Mouse (Mus musculus): ENCODE data around the gene Maats1. TPM values are rescaled to one million over a fixed set of nuclear protein-coding genes. Genes with fewer than 3 reads are reported as not detected.

Maats1 gene
- polyA plus RNA-seq, 1 experiment from 2014 or later: 1.5 TPM

DNA sequence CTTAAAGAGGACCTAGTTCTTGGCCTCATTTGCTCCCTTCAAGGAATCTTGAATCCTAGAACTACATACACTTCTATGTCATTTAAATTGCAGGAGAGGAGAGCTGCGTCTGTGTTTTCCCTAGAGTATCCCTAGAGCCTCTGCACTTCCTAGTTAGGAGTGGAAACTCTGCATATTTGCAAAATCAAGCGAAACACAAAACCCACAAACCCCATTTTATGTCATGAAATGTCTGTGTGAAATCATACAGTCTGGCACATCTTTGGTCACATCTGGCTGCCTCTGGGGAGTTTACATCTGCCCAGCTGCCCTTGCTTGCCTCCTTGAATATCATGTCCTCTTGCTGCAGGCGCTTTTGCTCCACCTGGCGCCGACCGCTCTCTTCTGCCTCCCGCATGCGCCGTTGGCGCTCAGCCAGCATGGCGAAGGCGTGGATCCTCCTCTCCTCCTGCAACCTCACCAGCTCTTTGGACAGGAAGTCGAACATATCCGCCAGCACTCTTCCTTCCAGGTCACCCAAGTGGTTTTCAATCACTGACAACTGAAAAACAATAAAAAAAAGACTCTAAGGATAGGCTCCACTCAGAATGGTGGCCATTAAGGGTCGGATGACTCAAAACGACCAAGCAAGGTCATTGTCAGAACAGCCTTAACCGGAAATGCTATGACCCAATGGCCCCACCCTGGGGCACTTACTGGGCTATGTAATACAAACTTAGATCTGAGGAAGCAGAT, 37.3 kb downstream of the Maats1 start:
- 77% methylated on average over 17 of the region's 17 CpGs for WGBS
- Histone ChIP-seq H3K27me3 (ENCODE audit: control insufficient read depth, insufficient read depth, low read length) (no peaks in the 10 kb centered on the region), H3K4me3 (ENCODE audit: low read depth, low read length) (no peak overlapping the region), H3K27ac (ENCODE audit: low read depth, low read length) (no peak overlapping the region), H3K9ac (ENCODE audit: low read depth, low read length) (no peak overlapping the region), H3K4me1 (replicated peaks; ENCODE audit: control insufficient read depth, insufficient read depth, low read length) (0 out of 2 replicates have a peak, but pooled peaks cover 4% of the 10 kb centered on the region), H3K36me3 (ENCODE audit: control insufficient read depth, insufficient read depth, low read length) (no peaks in the 10 kb centered on the region), H3K4me2 (replicated peaks; ENCODE audit: low read depth, low read length) (no peak overlapping the region), H3K9me3 (ENCODE audit: control insufficient read depth, low read length) (no peaks in the 10 kb centered on the region)
- DNase-seq (ENCODE audit: low spot score): no peak
- no peak for ATAC-seq (ENCODE audit: low FRiP score)

DNA sequence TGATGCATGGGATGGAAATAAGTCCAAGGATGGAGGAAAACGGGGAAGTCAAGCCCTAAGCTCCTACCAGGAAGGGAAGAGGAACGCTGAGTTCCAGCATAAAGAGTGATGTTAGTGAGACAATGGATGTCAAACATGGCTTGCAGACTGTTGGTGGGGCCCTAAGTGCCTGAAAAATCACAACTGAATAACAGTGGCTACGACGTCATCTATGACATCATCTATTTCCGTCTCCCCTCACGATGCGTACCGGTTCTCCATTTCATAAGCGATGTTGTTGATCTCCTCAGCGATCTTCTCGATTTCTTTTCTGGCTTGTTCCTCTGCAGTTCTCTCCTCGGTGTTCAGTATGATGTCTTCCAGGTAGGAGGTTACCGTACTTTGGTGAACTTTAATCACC, 39.6 kb downstream of the Maats1 start:
- H3K4me2 ChIP-seq (replicated peaks; ENCODE audit: low read depth, low read length): no peak overlapping the region
- H3K4me1 ChIP-seq (replicated peaks; ENCODE audit: control insufficient read depth, insufficient read depth, low read length): no peaks in the 10 kb centered on the region
- H3K36me3 ChIP-seq (ENCODE audit: control insufficient read depth, insufficient read depth, low read length): no peaks in the 10 kb centered on the region
- 91% methylated on average over 13 of the region's 13 CpGs for WGBS
- H3K27ac ChIP-seq (ENCODE audit: low read depth, low read length): no peak overlapping the region
- no peaks in the 10 kb centered on the region for H3K27me3 ChIP-seq (ENCODE audit: control insufficient read depth, insufficient read depth, low read length)
- H3K4me3 ChIP-seq (ENCODE audit: low read depth, low read length): no peak overlapping the region
- ATAC-seq (ENCODE audit: low FRiP score): no peak
- no peak for DNase-seq (ENCODE audit: low spot score)
- no peak overlapping the region for H3K9ac ChIP-seq (ENCODE audit: low read depth, low read length)
- no peaks in the 10 kb centered on the region for H3K9me3 ChIP-seq (ENCODE audit: control insufficient read depth, low read length)

DNA sequence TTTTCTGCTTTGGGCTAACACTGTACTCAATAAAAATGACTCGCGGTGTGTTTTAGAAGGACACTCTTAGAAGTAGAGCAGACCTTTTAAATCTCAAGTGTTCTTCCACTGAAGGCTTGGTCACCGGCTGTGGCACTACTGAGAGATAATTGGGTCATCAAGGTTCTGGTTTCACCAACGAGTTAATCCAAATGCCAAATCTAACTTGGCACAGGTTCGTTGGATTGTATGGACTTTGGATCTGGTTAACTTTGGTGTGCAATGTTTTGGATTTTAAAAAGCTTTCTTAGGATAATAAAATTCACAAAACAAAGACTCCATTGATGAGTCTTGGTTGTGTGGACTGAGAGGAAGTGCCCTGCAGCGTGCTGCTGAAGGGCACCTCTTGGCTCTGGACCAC, 43.5 kb downstream of the Maats1 start:
- no peak for ATAC-seq (ENCODE audit: low FRiP score)

DNA sequence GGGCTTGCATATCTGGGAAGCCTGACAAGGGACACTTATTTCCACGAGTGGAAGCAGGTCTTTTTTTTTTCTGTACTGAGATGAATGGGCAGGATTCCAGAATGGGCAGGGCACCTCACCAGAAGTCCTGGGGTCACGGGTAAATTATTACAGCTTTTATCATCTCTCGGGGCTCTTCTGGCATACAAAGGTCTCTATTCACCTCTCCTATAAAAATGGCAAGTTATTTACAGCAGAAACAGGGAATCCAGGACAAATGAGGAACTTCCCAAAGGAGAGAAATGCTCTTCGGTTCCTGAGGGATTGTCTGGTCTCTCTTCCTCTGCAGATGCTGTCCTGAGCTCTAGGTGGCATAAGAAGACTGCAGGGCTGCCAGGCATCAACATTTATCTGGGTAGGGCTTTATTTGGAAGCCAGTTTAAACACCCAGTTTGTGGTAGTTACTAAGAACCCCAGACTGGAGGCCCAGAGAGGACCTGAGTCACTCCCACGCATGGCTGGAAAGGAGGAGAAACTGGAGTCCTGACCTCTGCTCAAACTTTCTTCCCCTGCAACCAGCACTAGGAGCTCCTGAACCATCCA, 46.5 kb downstream of the Maats1 start:
- DNase-seq (ENCODE audit: low spot score): no peak
- no peaks in the 10 kb centered on the region for H3K4me1 ChIP-seq (replicated peaks; ENCODE audit: control insufficient read depth, insufficient read depth, low read length)
- H3K4me2 ChIP-seq (replicated peaks; ENCODE audit: low read depth, low read length): no peak overlapping the region
- WGBS: 61% methylated on average over 5 of the region's 5 CpGs
- H3K27me3 ChIP-seq (ENCODE audit: control insufficient read depth, insufficient read depth, low read length): no peaks in the 10 kb centered on the region
- no peaks in the 10 kb centered on the region for H3K9me3 ChIP-seq (ENCODE audit: control insufficient read depth, low read length)
- H3K36me3 ChIP-seq (ENCODE audit: control insufficient read depth, insufficient read depth, low read length): no peaks in the 10 kb centered on the region
- no peak overlapping the region for H3K9ac ChIP-seq (ENCODE audit: low read depth, low read length)
- H3K4me3 ChIP-seq (ENCODE audit: low read depth, low read length): no peak overlapping the region
- no peak overlapping the region for H3K27ac ChIP-seq (ENCODE audit: low read depth, low read length)
- no peak for ATAC-seq (ENCODE audit: low FRiP score)

More for the DNA sequence above, 43.5 kb downstream of the Maats1 start:
- Histone ChIP-seq H3K27me3 (ENCODE audit: control insufficient read depth, insufficient read depth, low read length) (no peaks in the 10 kb centered on the region), H3K27ac (ENCODE audit: low read depth, low read length) (no peak overlapping the region), H3K9me3 (ENCODE audit: control insufficient read depth, low read length) (no peaks in the 10 kb centered on the region), H3K4me1 (replicated peaks; ENCODE audit: control insufficient read depth, insufficient read depth, low read length) (no peaks in the 10 kb centered on the region), H3K4me3 (ENCODE audit: low read depth, low read length) (no peak overlapping the region), H3K36me3 (ENCODE audit: control insufficient read depth, insufficient read depth, low read length) (no peaks in the 10 kb centered on the region), H3K4me2 (replicated peaks; ENCODE audit: low read depth, low read length) (no peak overlapping the region), H3K9ac (ENCODE audit: low read depth, low read length) (no peak overlapping the region)
- no peak for DNase-seq (ENCODE audit: low spot score)
- 90% methylated on average over 6 of the region's 6 CpGs for WGBS

DNA sequence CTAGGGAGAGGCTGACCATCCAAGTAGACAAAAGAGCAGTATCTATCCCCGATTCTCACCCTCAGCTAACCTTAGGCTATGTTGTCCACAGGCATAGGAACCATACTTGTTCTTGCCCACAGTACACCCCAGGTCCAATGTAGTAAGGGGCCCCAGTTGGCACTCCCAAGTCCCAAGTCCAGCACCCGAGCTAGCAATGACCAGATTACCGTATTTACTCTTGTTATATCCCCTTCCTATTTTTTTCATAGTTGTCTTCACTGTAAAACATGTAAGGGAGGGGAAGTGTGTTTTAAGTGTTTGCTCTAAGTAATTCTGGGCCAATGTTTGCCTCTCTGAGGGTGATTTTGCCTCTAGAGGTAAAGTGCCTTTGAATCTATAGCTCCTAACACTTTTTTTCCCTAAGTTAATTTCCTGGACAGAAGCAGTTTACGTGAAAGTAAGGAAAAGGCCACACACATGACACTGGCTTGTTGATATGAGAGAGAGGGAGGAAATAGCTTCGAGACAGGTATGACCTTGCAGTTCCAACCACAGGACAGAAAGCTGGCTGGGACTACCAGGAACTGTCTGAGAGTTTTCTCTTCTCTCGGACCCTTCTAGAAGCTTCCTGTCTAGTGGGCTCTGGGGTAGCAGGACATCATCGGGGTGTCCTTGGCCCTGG, 47.1 kb downstream of the Maats1 start, which contains the start of gene Nr1i2:
Gene Nr1i2, minus strand, starts transcription at position 140 of the 664 bp plus-strand sequence.
- H3K27me3 ChIP-seq (ENCODE audit: control insufficient read depth, insufficient read depth, low read length): no peaks in the 10 kb centered on the region
- H3K36me3 ChIP-seq (ENCODE audit: control insufficient read depth, insufficient read depth, low read length): no peaks in the 10 kb centered on the region
- no peak for ATAC-seq (ENCODE audit: low FRiP score)
- WGBS: 71% methylated on average over 7 of the region's 7 CpGs
- H3K9ac ChIP-seq (ENCODE audit: low read depth, low read length): no peak within 1 kb of the TSS
- H3K27ac ChIP-seq (ENCODE audit: low read depth, low read length): no peak within 1 kb of the TSS
- H3K9me3 ChIP-seq (ENCODE audit: control insufficient read depth, low read length): no peaks in the 10 kb centered on the region
- no peaks in the 10 kb centered on the region for H3K4me1 ChIP-seq (replicated peaks; ENCODE audit: control insufficient read depth, insufficient read depth, low read length)
- no peak for DNase-seq (ENCODE audit: low spot score)
- no peak within 1 kb of the TSS for H3K4me3 ChIP-seq (ENCODE audit: low read depth, low read length)
- H3K4me2 ChIP-seq (replicated peaks; ENCODE audit: low read depth, low read length): no peak within 1 kb of the TSS

DNA sequence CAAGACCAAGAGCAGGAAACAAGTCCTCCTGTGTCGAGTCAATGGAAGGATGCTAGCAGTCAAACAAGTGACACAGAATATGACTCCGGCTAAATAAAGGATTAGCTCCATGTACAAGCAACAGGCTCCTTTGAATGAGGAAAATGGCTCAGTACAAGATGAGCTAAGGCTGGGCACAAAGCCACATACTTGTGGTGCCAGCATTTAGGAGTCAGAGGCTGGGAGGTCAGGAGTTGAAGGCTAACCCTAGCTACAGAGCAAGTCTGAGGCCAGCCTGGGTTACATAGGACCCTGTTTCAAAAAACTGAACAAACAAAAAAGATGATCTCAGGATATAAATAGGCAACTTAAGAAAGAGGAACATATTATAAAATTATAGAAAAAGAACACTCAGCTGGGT, 51.8 kb downstream of the Maats1 start:
- Histone ChIP-seq H3K9me3 (ENCODE audit: control insufficient read depth, low read length) (no peaks in the 10 kb centered on the region), H3K27ac (ENCODE audit: low read depth, low read length) (no peak overlapping the region), H3K4me3 (ENCODE audit: low read depth, low read length) (no peak overlapping the region), H3K4me2 (replicated peaks; ENCODE audit: low read depth, low read length) (no peak overlapping the region), H3K27me3 (ENCODE audit: control insufficient read depth, insufficient read depth, low read length) (no peaks in the 10 kb centered on the region), H3K36me3 (ENCODE audit: control insufficient read depth, insufficient read depth, low read length) (no peaks in the 10 kb centered on the region), H3K9ac (ENCODE audit: low read depth, low read length) (no peak overlapping the region), H3K4me1 (replicated peaks; ENCODE audit: control insufficient read depth, insufficient read depth, low read length) (no peaks in the 10 kb centered on the region)
- 80% methylated on average over 2 of the region's 2 CpGs for WGBS
- no peak for ATAC-seq (ENCODE audit: low FRiP score)
- no peak for DNase-seq (ENCODE audit: low spot score)

DNA sequence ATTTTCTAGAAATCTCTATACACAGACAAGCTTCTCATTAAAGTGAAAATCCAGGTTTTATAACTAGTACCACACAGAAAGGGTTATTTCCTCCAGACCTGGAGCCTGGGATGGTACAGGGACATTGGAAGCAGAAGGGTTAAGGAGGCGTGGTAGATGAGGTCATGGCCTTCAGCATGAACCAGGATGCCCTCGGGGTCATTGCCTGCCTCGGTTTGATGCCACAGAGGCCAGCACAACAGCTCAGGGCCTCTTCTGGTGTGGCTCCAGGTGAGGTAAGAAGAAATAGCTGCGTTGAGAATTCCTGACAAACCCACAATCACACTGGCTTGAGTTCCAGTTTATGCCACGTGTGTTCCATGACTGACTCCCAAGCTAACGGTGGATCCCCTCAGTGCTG, 53.1 kb downstream of the Maats1 start:
- no peaks in the 10 kb centered on the region for H3K27me3 ChIP-seq (ENCODE audit: control insufficient read depth, insufficient read depth, low read length)
- no peak overlapping the region for H3K27ac ChIP-seq (ENCODE audit: low read depth, low read length)
- WGBS: 32% methylated on average over 6 of the region's 6 CpGs
- ATAC-seq (ENCODE audit: low FRiP score) (no peak), DNase-seq (ENCODE audit: low spot score) (no peak)
- H3K4me3 ChIP-seq (ENCODE audit: low read depth, low read length): no peak overlapping the region
- H3K4me1 ChIP-seq (replicated peaks; ENCODE audit: control insufficient read depth, insufficient read depth, low read length): no peaks in the 10 kb centered on the region
- H3K36me3 ChIP-seq (ENCODE audit: control insufficient read depth, insufficient read depth, low read length): no peaks in the 10 kb centered on the region
- H3K4me2 ChIP-seq (replicated peaks; ENCODE audit: low read depth, low read length): no peak overlapping the region
- H3K9me3 ChIP-seq (ENCODE audit: control insufficient read depth, low read length): no peaks in the 10 kb centered on the region
- no peak overlapping the region for H3K9ac ChIP-seq (ENCODE audit: low read depth, low read length)

DNA sequence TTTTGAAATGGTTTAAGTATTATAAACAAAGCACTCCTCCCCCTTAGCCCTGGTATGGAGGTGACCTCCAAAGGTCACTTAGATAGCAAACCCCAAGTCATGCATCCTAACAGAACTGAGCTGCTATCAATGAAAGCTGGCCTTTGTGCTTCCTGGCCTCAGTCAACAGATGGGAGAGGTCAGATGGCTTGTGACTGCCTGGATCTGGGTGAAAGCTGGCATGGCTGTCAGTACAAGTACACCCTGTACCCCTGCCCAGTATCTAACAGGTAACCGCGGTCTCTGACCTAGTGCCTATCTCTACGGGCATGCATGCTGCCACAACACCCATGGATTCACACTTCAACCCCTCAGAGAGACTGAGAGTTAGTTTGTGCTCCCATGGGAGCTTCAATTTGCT, 54.2 kb downstream of the Maats1 start:
- H3K36me3 ChIP-seq (ENCODE audit: control insufficient read depth, insufficient read depth, low read length): no peaks in the 10 kb centered on the region
- H3K4me3 ChIP-seq (ENCODE audit: low read depth, low read length): no peak overlapping the region
- WGBS: 88% methylated on average over 3 of the region's 3 CpGs
- ATAC-seq (ENCODE audit: low FRiP score) (no peak), DNase-seq (ENCODE audit: low spot score) (no peak)
- peaks cover 3% of the 10 kb centered on the region; the same call in 1 of the 2 replicates for H3K4me1 ChIP-seq (replicated peaks; ENCODE audit: control insufficient read depth, insufficient read depth, low read length)
- no peak overlapping the region for H3K27ac ChIP-seq (ENCODE audit: low read depth, low read length)
- no peaks in the 10 kb centered on the region for H3K27me3 ChIP-seq (ENCODE audit: control insufficient read depth, insufficient read depth, low read length)
- H3K4me2 ChIP-seq (replicated peaks; ENCODE audit: low read depth, low read length): no peak overlapping the region
- H3K9me3 ChIP-seq (ENCODE audit: control insufficient read depth, low read length): no peaks in the 10 kb centered on the region
- no peak overlapping the region for H3K9ac ChIP-seq (ENCODE audit: low read depth, low read length)

Data from hindbrain, embryonic 11.5 days (tissue).